ENCODE assay signal across 8 mouse cellular contexts in genomic region chr11:113173317-113173716, GRCm38 (mm10).
DNase-seq lines count a peak whose midpoint lies in the region; ATAC-seq and TF ChIP-seq lines count a peak whose summit lies in the region.
"Not testable (repeated sequence)": the region's sequence is repeated elsewhere in the genome, so short reads cannot be mapped to it uniquely, and the experiment has no call there.

No protein-coding gene starts in this region.

- DNase-seq in neural tube, embryonic 11.5 days (ENCODE audit: low spot score); thymus, adult 2 months: not testable (repeated sequence)

- H3K36me3 ChIP-seq in forebrain, embryonic 13.5 days (ENCODE audit: poor library complexity, severe bottlenecking); heart, embryonic 16.5 days (ENCODE audit: control insufficient read depth, insufficient read depth); intestine, embryonic 16.5 days (ENCODE audit: control insufficient read depth, insufficient read depth, low read length); limb, embryonic 13.5 days; lung, embryonic 15.5 days; neural tube, embryonic 11.5 days (ENCODE audit: control insufficient read depth, insufficient read depth, low read length); thymus, adult 2 months (ENCODE audit: control insufficient read depth, insufficient read depth, low read length): not testable (repeated sequence)

- ATAC-seq in forebrain, embryonic 13.5 days; heart, embryonic 16.5 days (replicated peaks; ENCODE audit: extremely low read depth, insufficient read depth, low FRiP score); intestine, embryonic 16.5 days; limb, embryonic 13.5 days (ENCODE audit: low FRiP score, low read depth); lung, embryonic 15.5 days (ENCODE audit: borderline replicate concordance, extremely low read depth, low FRiP score, low TSS enrichment); neural tube, embryonic 11.5 days (ENCODE audit: insufficient read depth, low FRiP score, low TSS enrichment): not testable (repeated sequence)

- H3K9ac ChIP-seq in forebrain, embryonic 13.5 days; heart, embryonic 16.5 days (ENCODE audit: low read length); intestine, embryonic 16.5 days (ENCODE audit: low read depth, low read length); limb, embryonic 13.5 days; lung, embryonic 15.5 days; neural tube, embryonic 11.5 days (ENCODE audit: low read length): not testable (repeated sequence)

- TF ChIP-seq POLR2A in thymus, adult 2 months (IDR thresholded peaks at IDR 0.05; ENCODE audit: control insufficient read depth, extremely low read depth, insufficient read depth, low read length, poor library complexity): not testable (repeated sequence)

- peak overlapping the region; percentile 42 for H3K4me3 ChIP-seq in brown adipose tissue, adult 24 weeks (ENCODE audit: insufficient read depth, low read depth, low read length)
- peak overlapping the region; percentile 27; the same call in 1 of the 2 replicates for H3K4me3 ChIP-seq in forebrain, embryonic 13.5 days
- H3K4me3 ChIP-seq in heart, embryonic 16.5 days (ENCODE audit: low read length): peak overlapping the region; percentile 40
- H3K4me3 ChIP-seq in intestine, embryonic 16.5 days (ENCODE audit: low read length): peak overlapping the region; percentile 32
- H3K4me3 ChIP-seq in limb, embryonic 13.5 days: peak overlapping the region; percentile 34
- H3K4me3 ChIP-seq in lung, embryonic 15.5 days: peak overlapping the region; percentile 26
- not testable (repeated sequence) for H3K4me3 ChIP-seq in neural tube, embryonic 11.5 days (ENCODE audit: low read depth, low read length)
- peak overlapping the region; percentile 42 for H3K4me3 ChIP-seq in thymus, adult 2 months (ENCODE audit: control insufficient read depth, insufficient read depth, low read length)

- not testable (repeated sequence) for TF ChIP-seq CTCF in thymus, adult 2 months (IDR thresholded peaks at IDR 0.05; ENCODE audit: borderline replicate concordance, control insufficient read depth, extremely low read depth, insufficient read depth, low read length, poor library complexity)

- WGBS in forebrain, embryonic 13.5 days: 61% methylated on average over 12 of the region's 12 CpGs
- 41% methylated on average over 12 of the region's 12 CpGs for WGBS in heart, embryonic 16.5 days
- 54% methylated on average over 12 of the region's 12 CpGs for WGBS in intestine, embryonic 16.5 days
- WGBS in limb, embryonic 13.5 days: 42% methylated on average over 12 of the region's 12 CpGs
- WGBS in lung, embryonic 15.5 days: 35% methylated on average over 12 of the region's 12 CpGs
- WGBS in neural tube, embryonic 11.5 days: 36% methylated on average over 12 of the region's 12 CpGs
- WGBS in thymus, adult 2 months: 19% methylated on average over 12 of the region's 12 CpGs

- H3K27me3 ChIP-seq in forebrain, embryonic 13.5 days; heart, embryonic 16.5 days (ENCODE audit: control insufficient read depth, insufficient read depth, low read length); intestine, embryonic 16.5 days (replicated peaks; ENCODE audit: control insufficient read depth, insufficient read depth, low read length); limb, embryonic 13.5 days; lung, embryonic 15.5 days; neural tube, embryonic 11.5 days (ENCODE audit: control insufficient read depth, insufficient read depth, low read length); thymus, adult 2 months (ENCODE audit: control insufficient read depth, insufficient read depth, low read length): not testable (repeated sequence)

- H3K4me1 ChIP-seq in brown adipose tissue, adult 24 weeks (ENCODE audit: control insufficient read depth, insufficient read depth, insufficient read length, low read length); heart, embryonic 16.5 days (ENCODE audit: control insufficient read depth, insufficient read depth, low read length): not testable (repeated sequence)
- peaks cover 52% of the 10 kb centered on the region for H3K4me1 ChIP-seq in forebrain, embryonic 13.5 days
- H3K4me1 ChIP-seq in intestine, embryonic 16.5 days (ENCODE audit: control insufficient read depth, insufficient read depth, low read length): peaks cover 17% of the 10 kb centered on the region
- H3K4me1 ChIP-seq in limb, embryonic 13.5 days: peaks cover 55% of the 10 kb centered on the region
- H3K4me1 ChIP-seq in lung, embryonic 15.5 days: peaks cover 11% of the 10 kb centered on the region; the same call in 1 of the 2 replicates
- peaks cover 25% of the 10 kb centered on the region for H3K4me1 ChIP-seq in neural tube, embryonic 11.5 days (ENCODE audit: control insufficient read depth, insufficient read depth, low read length)
- H3K4me1 ChIP-seq in thymus, adult 2 months (replicated peaks; ENCODE audit: control insufficient read depth, insufficient read depth, low read length): peaks cover 14% of the 10 kb centered on the region

- peak overlapping the region; percentile 50 for H3K4me2 ChIP-seq in forebrain, embryonic 13.5 days
- peak overlapping the region; percentile 52 for H3K4me2 ChIP-seq in heart, embryonic 16.5 days (ENCODE audit: low read depth, low read length)
- H3K4me2 ChIP-seq in intestine, embryonic 16.5 days (ENCODE audit: low read depth, low read length): peak overlapping the region; percentile 22; the same call in 1 of the 2 replicates
- peak overlapping the region; percentile 52 for H3K4me2 ChIP-seq in limb, embryonic 13.5 days (replicated peaks)
- peak overlapping the region; percentile 47 for H3K4me2 ChIP-seq in lung, embryonic 15.5 days
- peak overlapping the region; percentile 31 for H3K4me2 ChIP-seq in neural tube, embryonic 11.5 days (ENCODE audit: low read depth)

- not testable (repeated sequence) for H3K9me3 ChIP-seq in forebrain, embryonic 13.5 days (replicated peaks); heart, embryonic 16.5 days (replicated peaks; ENCODE audit: control insufficient read depth, low read length); intestine, embryonic 16.5 days (ENCODE audit: control insufficient read depth, low read length); limb, embryonic 13.5 days; lung, embryonic 15.5 days; neural tube, embryonic 11.5 days (ENCODE audit: control insufficient read depth, low read length)

- H3K27ac ChIP-seq in brown adipose tissue, adult 24 weeks (replicated peaks; ENCODE audit: low read depth, low read length): 0 out of 2 replicates have a peak overlapping the region, but pooled peaks have one; percentile 9
- H3K27ac ChIP-seq in forebrain, embryonic 13.5 days; heart, embryonic 16.5 days (ENCODE audit: low read length); intestine, embryonic 16.5 days (ENCODE audit: low read length); limb, embryonic 13.5 days; lung, embryonic 15.5 days; neural tube, embryonic 11.5 days (ENCODE audit: low read depth, low read length): not testable (repeated sequence)
- H3K27ac ChIP-seq in thymus, adult 2 months (ENCODE audit: control insufficient read depth, insufficient read depth, low read length): peak overlapping the region; percentile 80
